Mouse (Mus musculus) neural tube, embryonic 11.5 days (tissue): Measurements from ENCODE around the gene Ttc34. TPM values are rescaled to one million over a fixed set of nuclear protein-coding genes. Genes with fewer than 3 reads are reported as not detected.

Source experiments
- ATAC-seq: fragments of 200-750 bp; cut with Nextera tagmentation; 2 replicates; pipeline ENCODE4 v1.8.0; 2017; ENCODE audit warnings: moderate number of reproducible peaks, mild to moderate bottlenecking, moderate TSS enrichment, moderate library complexity; ENCODE audit not compliant: insufficient read depth, low FRiP score, low TSS enrichment
- DNase-seq: peaks from one replicate; pipeline ENCODE4 v3.0.0-alpha.2; 2015; ENCODE audit warnings: low spot score
- H3K27ac ChIP-seq: fragments of 300-500 bp; sonication (generic); 2 replicates; pipeline ENCODE4 v1.5.1; 2014; ENCODE audit warnings: low read depth, mild to moderate bottlenecking, low read length
- H3K27me3 ChIP-seq: fragments of 300-500 bp; sonication (generic); 2 replicates; pipeline ENCODE4 v1.6.1; 2014; ENCODE audit warnings: mild to moderate bottlenecking, low read length, mixed read lengths; ENCODE audit not compliant: control insufficient read depth, insufficient read depth
- H3K36me3 ChIP-seq: fragments of 300-500 bp; sonication (generic); 2 replicates; pipeline ENCODE4 v1.6.1; 2014; ENCODE audit warnings: mild to moderate bottlenecking, low read length, moderate library complexity, mixed read lengths; ENCODE audit not compliant: control insufficient read depth, insufficient read depth
- H3K4me1 ChIP-seq: fragments of 300-500 bp; sonication (generic); 2 replicates; pipeline ENCODE4 v1.6.1; 2014; ENCODE audit warnings: low read length, mixed read lengths; ENCODE audit not compliant: control insufficient read depth, insufficient read depth
- H3K4me2 ChIP-seq: fragments of 300-500 bp; sonication (generic); 2 replicates; pipeline ENCODE4 v1.6.1; 2014; ENCODE audit warnings: low read depth, mild to moderate bottlenecking, moderate library complexity
- H3K4me3 ChIP-seq: fragments of 300-500 bp; sonication (generic); 2 replicates; pipeline ENCODE4 v1.5.1; 2014; ENCODE audit warnings: low read depth, low read length
- H3K9ac ChIP-seq: fragments of 300-500 bp; sonication (generic); 2 replicates; pipeline ENCODE4 v1.6.1; 2014; ENCODE audit warnings: mild to moderate bottlenecking, low read length
- H3K9me3 ChIP-seq: fragments of 300-500 bp; sonication (generic); 2 replicates; pipeline ENCODE4 v1.6.1; 2016; ENCODE audit warnings: low read length; ENCODE audit not compliant: control insufficient read depth
- WGBS: fragments of 180-500 bp; shearing (Covaris S2); extraction: QIAGEN DNeasy Blood & Tissue Kit; methylation state at CpG from one replicate; pipeline ENCODE4 v1.1.7; 2014; 5-methylcytosine and 5-hydroxymethylcytosine counted together
- polyA plus RNA-seq: library from polyadenylated mRNA; unstranded; fragments of >200 nt; fragmentation: Nextera tagmentation; extraction: Ambion mirVana; gene quantifications from 2 replicates; pipeline ENCODE4 v1.2.1, GENCODE M21; 2014

Gene Ttc34
- polyA plus RNA-seq, 1 experiment from 2014 or later, result 0.38 TPM

- Histone ChIP-seq H3K9ac (peak overlapping the region; percentile 55), H3K27ac (peak overlapping the region; percentile 70), H3K27me3 (0 out of 2 replicates have a peak, but pooled peaks cover 2% of the 10 kb centered on the region), H3K36me3 (no peaks in the 10 kb centered on the region), H3K4me1 (peaks cover 7% of the 10 kb centered on the region), H3K4me3 (peak overlapping the region; percentile 35), H3K4me2 (peak overlapping the region; percentile 50), H3K9me3 (no peaks in the 10 kb centered on the region)
- 1% methylated on average over 18 of the region's 18 CpGs for whole genome bisulfite sequencing
- DNase-seq (peak; percentile 94), ATAC-seq (peak; percentile 89)
These were observed 27.1 kb downstream of the Ttc34 start for GRCm38 (mm10) chr4:154864271-154864771.

GRCm38 (mm10) chr4:154864961-154865760 is 27.9 kb downstream of the Ttc34 start:
- no peaks in the 10 kb centered on the region for H3K9me3 ChIP-seq
- ATAC-seq (no peak), DNase-seq (no peak)
- peak overlapping the region; percentile 35 for H3K4me3 ChIP-seq
- no peak overlapping the region for H3K27ac ChIP-seq
- H3K4me2 ChIP-seq, result peak overlapping the region; percentile 50; the same call in 1 of the 2 replicates
- H3K9ac ChIP-seq, result peak overlapping the region; percentile 55
- H3K27me3 ChIP-seq, result 0 out of 2 replicates have a peak, but pooled peaks cover 2% of the 10 kb centered on the region
- H3K36me3 ChIP-seq, result no peaks in the 10 kb centered on the region
- peaks cover 7% of the 10 kb centered on the region for H3K4me1 ChIP-seq
- 85% methylated on average over 18 of the region's 18 CpGs for WGBS

- no peak for ATAC-seq
- 0 out of 2 replicates have a peak, but pooled peaks cover 4% of the 10 kb centered on the region for H3K27me3 ChIP-seq
- H3K9ac ChIP-seq, result no peak overlapping the region
- WGBS, result 87% methylated on average over 5 of the region's 5 CpGs
- no peak for DNase-seq
- no peak overlapping the region for H3K27ac ChIP-seq
- H3K4me2 ChIP-seq, result no peak overlapping the region
- H3K4me3 ChIP-seq, result no peak overlapping the region
- no peaks in the 10 kb centered on the region for H3K36me3 ChIP-seq
- H3K9me3 ChIP-seq, result no peaks in the 10 kb centered on the region
- peaks cover 7% of the 10 kb centered on the region for H3K4me1 ChIP-seq
These were observed 29.1 kb downstream of the Ttc34 start for GRCm38 (mm10) chr4:154866391-154866790.

GRCm38 (mm10) chr4:154867257-154867656 is 30.0 kb downstream of the Ttc34 start:
- Histone ChIP-seq H3K4me3 (no peak overlapping the region), H3K9me3 (no peaks in the 10 kb centered on the region), H3K4me2 (no peak overlapping the region), H3K27ac (no peak overlapping the region), H3K27me3 (0 out of 2 replicates have a peak, but pooled peaks cover 4% of the 10 kb centered on the region), H3K9ac (no peak overlapping the region), H3K36me3 (no peaks in the 10 kb centered on the region), H3K4me1 (peaks cover 7% of the 10 kb centered on the region)
- ATAC-seq (no peak), DNase-seq (no peak)
- 84% methylated on average over 6 of the region's 6 CpGs for WGBS

GRCm38 (mm10) chr4:154869440-154869839 is 32.2 kb downstream of the Ttc34 start, which contains the start of gene Mmel1:
TSS of gene Mmel1 (plus strand) at chr4:154869585.
- H3K4me3 ChIP-seq, result no peak within 1 kb of the TSS
- H3K27me3 ChIP-seq, result 0 out of 2 replicates have a peak, but pooled peaks cover 4% of the 10 kb centered on the region
- 87% methylated on average over 7 of the region's 7 CpGs for WGBS
- H3K4me2 ChIP-seq, result no peak within 1 kb of the TSS
- H3K4me1 ChIP-seq, result peaks cover 4% of the 10 kb centered on the region
- H3K36me3 ChIP-seq, result no peaks in the 10 kb centered on the region
- no peaks in the 10 kb centered on the region for H3K9me3 ChIP-seq
- no peak for DNase-seq
- H3K27ac ChIP-seq, result no peak within 1 kb of the TSS
- no peak for ATAC-seq
- H3K9ac ChIP-seq, result no peak within 1 kb of the TSS

- Histone ChIP-seq H3K4me1 (no peaks in the 10 kb centered on the region), H3K36me3 (no peaks in the 10 kb centered on the region), H3K9me3 (no peaks in the 10 kb centered on the region), H3K27ac (no peak overlapping the region), H3K4me3 (no peak overlapping the region), H3K9ac (no peak overlapping the region), H3K27me3 (0 out of 2 replicates have a peak, but pooled peaks cover 4% of the 10 kb centered on the region), H3K4me2 (no peak overlapping the region)
- WGBS, result 79% methylated on average over 4 of the region's 4 CpGs
- ATAC-seq, result no peak
- no peak for DNase-seq
These were observed 33.5 kb downstream of the Ttc34 start for GRCm38 (mm10) chr4:154870721-154871120.

GRCm38 (mm10) chr4:154871757-154872251 is 34.5 kb downstream of the Ttc34 start:
- no peak overlapping the region for H3K9ac ChIP-seq
- DNase-seq, result peak; percentile 54
- 2% methylated on average over 13 of the region's 13 CpGs for WGBS
- no peaks in the 10 kb centered on the region for H3K9me3 ChIP-seq
- no peak overlapping the region for H3K27ac ChIP-seq
- no peaks in the 10 kb centered on the region for H3K36me3 ChIP-seq
- H3K4me1 ChIP-seq, result no peaks in the 10 kb centered on the region
- no peak for ATAC-seq
- peak overlapping the region; percentile 3; the same call in 1 of the 2 replicates for H3K4me2 ChIP-seq
- H3K27me3 ChIP-seq, result 0 out of 2 replicates have a peak, but pooled peaks cover 4% of the 10 kb centered on the region
- no peak overlapping the region for H3K4me3 ChIP-seq

GRCm38 (mm10) chr4:154873186-154873585 is 35.9 kb downstream of the Ttc34 start:
- H3K27ac ChIP-seq, result no peak overlapping the region
- H3K9ac ChIP-seq, result no peak overlapping the region
- no peak overlapping the region for H3K4me2 ChIP-seq
- WGBS, result 74% methylated on average over 6 of the region's 6 CpGs
- ATAC-seq (no peak), DNase-seq (no peak)
- no peaks in the 10 kb centered on the region for H3K9me3 ChIP-seq
- H3K4me3 ChIP-seq, result no peak overlapping the region
- 0 out of 2 replicates have a peak, but pooled peaks cover 4% of the 10 kb centered on the region for H3K27me3 ChIP-seq
- H3K4me1 ChIP-seq, result no peaks in the 10 kb centered on the region
- no peaks in the 10 kb centered on the region for H3K36me3 ChIP-seq
